Mouse (Mus musculus) A20 (cell line): ENCODE data around the gene Gm49387.
"Not testable (repeated sequence)": the region's sequence is repeated elsewhere in the genome, so short reads cannot be mapped to it uniquely, and the experiment has no call there.

Experiments used
- DNase-seq: peaks from one replicate; pipeline ENCODE4 v3.0.0-alpha.2; 2011; ENCODE audit warnings: low read depth, low spot score

Gm49387 gene

GRCm38 (mm10) chr14:31641506-31642155 lies 953 bp upstream of the Gm49387 start:
- no peak for DNase-seq

- DNase-seq = peak; percentile 98
Measured at GRCm38 (mm10) chr14:31640890-31641505, 320 bp upstream of the Gm49387 start, which contains the start of the genes Btd and Hacl1. TSS of gene Btd (plus strand) at chr14:31641028. TSS of gene Hacl1 (minus strand) at chr14:31641286.

GRCm38 (mm10) chr14:31630677-31631076 lies 10.0 kb downstream of the Gm49387 start:
- DNase-seq = no peak

GRCm38 (mm10) chr14:31622748-31623147 lies 17.9 kb downstream of the Gm49387 start:
- no peak for DNase-seq

GRCm38 (mm10) chr14:31620591-31621223 lies 20.0 kb downstream of the Gm49387 start:
- no peak for DNase-seq

GRCm38 (mm10) chr14:31617997-31618396 lies 22.7 kb downstream of the Gm49387 start:
- no peak for DNase-seq

- no peak for DNase-seq
Measured at GRCm38 (mm10) chr14:31617204-31617603, 23.5 kb downstream of the Gm49387 start.

GRCm38 (mm10) chr14:31613671-31614070 lies 27.0 kb downstream of the Gm49387 start:
- no peak for DNase-seq

GRCm38 (mm10) chr14:31611986-31612385 lies 28.7 kb downstream of the Gm49387 start:
- DNase-seq = peak; percentile 15

- peak; percentile 30 for DNase-seq
Measured at GRCm38 (mm10) chr14:31605514-31605913, 35.2 kb downstream of the Gm49387 start.

- peak; percentile 16 for DNase-seq
Measured at GRCm38 (mm10) chr14:31604916-31605315, 35.8 kb downstream of the Gm49387 start.

GRCm38 (mm10) chr14:31602616-31602979 lies 38.1 kb downstream of the Gm49387 start:
- DNase-seq = not testable (repeated sequence)

- DNase-seq = no peak
Measured at GRCm38 (mm10) chr14:31601908-31602615, 38.6 kb downstream of the Gm49387 start.

- no peak for DNase-seq
Measured at GRCm38 (mm10) chr14:31597446-31597845, 43.2 kb downstream of the Gm49387 start.

GRCm38 (mm10) chr14:31596408-31596807 lies 44.3 kb downstream of the Gm49387 start:
- DNase-seq = no peak

- no peak for DNase-seq
Measured at GRCm38 (mm10) chr14:31594693-31595092, 46.0 kb downstream of the Gm49387 start.

GRCm38 (mm10) chr14:31593036-31593435 lies 47.6 kb downstream of the Gm49387 start:
- DNase-seq = no peak

GRCm38 (mm10) chr14:31591243-31591642 lies 49.4 kb downstream of the Gm49387 start, which contains the start of gene Colq:
TSS of gene Colq (minus strand) at chr14:31591343.
- DNase-seq = no peak

- no peak for DNase-seq
Measured at GRCm38 (mm10) chr14:31586451-31586850, 54.2 kb downstream of the Gm49387 start.

GRCm38 (mm10) chr14:31583082-31583481 lies 57.6 kb downstream of the Gm49387 start:
- DNase-seq = no peak

GRCm38 (mm10) chr14:31577966-31578735 lies 62.5 kb downstream of the Gm49387 start:
- no peak for DNase-seq
